Mouse (Mus musculus) adrenal gland, adult 10 weeks (tissue): ENCODE results near the gene Relt. TPM values are rescaled to one million over a fixed set of nuclear protein-coding genes. Genes with fewer than 3 reads are reported as not detected.

Source experiments
- polyA plus RNA-seq: library from polyadenylated mRNA; stranded (reverse); fragments of 350-450 nt; fragmentation: Illumina TruSeq; extraction: RNeasy Lipid Tissue Mini Kit (QIAGEN cat#74804); gene quantifications from one replicate; pipeline ENCODE4 v1.2.3, GENCODE M21; 2014; ENCODE audit warnings: low read depth, low replicate concordance

Gene Relt
- not detected for polyA plus RNA-seq

DNA sequence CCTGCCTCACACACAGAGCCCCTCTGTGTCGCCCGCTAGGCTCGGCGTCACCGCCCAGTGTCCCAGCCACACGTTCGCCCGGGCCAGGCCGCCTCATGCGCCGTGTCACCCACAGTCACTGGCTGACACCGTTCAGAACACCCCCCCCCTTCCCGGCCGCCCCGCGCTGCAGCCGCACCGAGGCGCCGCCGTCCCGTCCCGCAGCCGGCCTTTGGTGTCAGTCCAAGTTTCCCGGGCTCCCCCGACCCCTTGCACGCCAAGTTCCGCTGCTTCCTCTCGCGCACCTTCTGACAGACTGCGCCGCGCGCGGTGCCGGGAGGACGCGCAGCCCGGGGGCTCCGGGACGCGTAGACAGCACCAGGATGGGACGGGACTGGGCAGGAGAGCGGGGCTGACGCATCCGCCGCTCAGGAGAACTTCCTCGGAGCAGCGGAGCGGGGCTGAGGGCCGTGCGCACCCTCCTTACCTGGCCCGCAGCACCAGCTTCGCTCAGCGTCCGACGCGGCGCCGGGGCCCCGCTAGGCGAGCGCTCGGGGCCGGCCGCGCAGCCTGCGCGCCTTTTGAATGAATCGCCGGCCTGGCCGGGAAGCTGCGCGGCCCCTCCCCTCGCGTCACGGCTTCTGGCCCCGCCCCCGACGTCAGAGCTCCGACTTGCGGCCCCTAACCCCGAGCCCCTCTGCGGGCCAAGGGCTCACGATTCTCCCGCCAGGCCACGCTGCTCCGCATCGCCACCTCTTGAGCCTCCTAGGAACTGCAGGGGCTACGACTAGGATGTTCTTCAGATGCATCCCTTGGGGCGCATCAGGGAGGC lies at the start of gene Relt:
TSS of gene Relt (minus strand) at position 619 of the 811 bp plus-strand sequence.

Other genes starting within 250 kb of the Relt start
- 7.9 TPM for gene Plekhb1, start 201.0 kb downstream of the Relt start, polyA plus RNA-seq
- gene Fam168a, start 156.8 kb downstream of the Relt start, polyA plus RNA-seq, result 29.4 TPM
- 3.9 TPM for gene Arhgef17, start 68.7 kb upstream of the Relt start, polyA plus RNA-seq
- 1.2 TPM for gene P2ry6, start 111.2 kb upstream of the Relt start, polyA plus RNA-seq
- not detected for gene P2ry2, start 149.4 kb upstream of the Relt start, polyA plus RNA-seq
- 63.3 TPM for gene Fchsd2, start 229.4 kb upstream of the Relt start, polyA plus RNA-seq